In genomic region chr5:24038819-24039218, GRCm38 (mm10) we compare ENCODE assay signal across 15 mouse cellular contexts. TPM values are rescaled to one million over a fixed set of nuclear protein-coding genes. Genes with fewer than 3 reads are reported as not detected.
DNase-seq lines count a peak whose midpoint lies in the region; ATAC-seq lines count a peak whose summit lies in the region.
"Had no signal": no experiment of that assay in that cellular context is flagged by ENCODE, and none has a peak within 500 bp of the region (broad histone marks: within the 10 kb centered on the region; RNA-seq: fewer than 3 reads in every experiment).

No protein-coding gene starts in this region.

- peaks cover 12% of the 10 kb centered on the region for H3K4me1 ChIP-seq in liver, embryonic 13.5 days (replicated peaks)
- peaks cover 11% of the 10 kb centered on the region for H3K4me1 ChIP-seq in liver, embryonic 12.5 days
- peaks cover 16% of the 10 kb centered on the region for H3K4me1 ChIP-seq in brown adipose tissue, adult 24 weeks (ENCODE audit: control insufficient read depth, insufficient read depth, insufficient read length, low read length)
- no peaks in the 10 kb centered on the region for H3K4me1 ChIP-seq in midbrain, embryonic 15.5 days
- H3K4me1 ChIP-seq: forebrain, embryonic 13.5 days had no signal

- 17% methylated on average over 5 of the region's 5 CpGs for WGBS in liver, embryonic 13.5 days (ENCODE audit: insufficient replicate concordance)
- 34% methylated on average over 5 of the region's 5 CpGs for WGBS in liver, embryonic 12.5 days (ENCODE audit: insufficient replicate concordance)
- WGBS in midbrain, embryonic 15.5 days: 67% methylated on average over 5 of the region's 5 CpGs

- H3K9ac ChIP-seq in liver, embryonic 13.5 days: no peak overlapping the region
- H3K9ac ChIP-seq in liver, embryonic 12.5 days: no peak overlapping the region
- H3K9ac ChIP-seq in midbrain, embryonic 15.5 days: no peak overlapping the region
- H3K9ac ChIP-seq: forebrain, embryonic 13.5 days had no signal

- DNase-seq in heart, adult 11 months: peak; percentile 48
- no peak for DNase-seq in heart, adult 18-20 months
- DNase-seq in liver, embryonic 13.5 days: no peak
- no peak for DNase-seq in embryo, embryonic 9.5 days (ENCODE audit: extremely low spot score)
- DNase-seq: adrenal gland, adult 8-10 months; cerebellum, adult 8-10 months; heart, postnatal 14 days; lung, adult 2 months; right cerebral cortex, adult 18-20 months had no signal

- H3K27me3 ChIP-seq in liver, embryonic 13.5 days: no peaks in the 10 kb centered on the region
- H3K27me3 ChIP-seq in liver, embryonic 12.5 days (replicated peaks): peaks cover 7% of the 10 kb centered on the region
- no peaks in the 10 kb centered on the region for H3K27me3 ChIP-seq in midbrain, embryonic 15.5 days (replicated peaks)
- H3K27me3 ChIP-seq: forebrain, embryonic 13.5 days had no signal

- no peak overlapping the region for H3K4me3 ChIP-seq in liver, embryonic 13.5 days (replicated peaks)
- H3K4me3 ChIP-seq in liver, embryonic 12.5 days: no peak overlapping the region
- H3K4me3 ChIP-seq in brown adipose tissue, adult 24 weeks (ENCODE audit: insufficient read depth, low read depth, low read length): no peak overlapping the region
- H3K4me3 ChIP-seq in midbrain, embryonic 15.5 days: no peak overlapping the region
- H3K4me3 ChIP-seq: forebrain, embryonic 13.5 days had no signal

- no peaks in the 10 kb centered on the region for H3K9me3 ChIP-seq in liver, embryonic 13.5 days (replicated peaks)
- H3K9me3 ChIP-seq in liver, embryonic 12.5 days (replicated peaks): no peaks in the 10 kb centered on the region
- no peaks in the 10 kb centered on the region for H3K9me3 ChIP-seq in midbrain, embryonic 15.5 days
- H3K9me3 ChIP-seq: forebrain, embryonic 13.5 days had no signal

- no peak for ATAC-seq in liver, embryonic 13.5 days (ENCODE audit: low read depth)
- no peak for ATAC-seq in liver, embryonic 12.5 days
- ATAC-seq in megakaryocyte progenitor cell, adult 5-6 weeks (replicated peaks; ENCODE audit: poor library complexity): peak; percentile 39
- ATAC-seq in midbrain, embryonic 15.5 days (replicated peaks): no peak
- ATAC-seq: forebrain, embryonic 13.5 days; hindbrain, embryonic 16.5 days had no signal

- H3K27ac ChIP-seq in liver, embryonic 13.5 days: no peak overlapping the region
- no peak overlapping the region for H3K27ac ChIP-seq in liver, embryonic 12.5 days
- H3K27ac ChIP-seq in brown adipose tissue, adult 24 weeks (replicated peaks; ENCODE audit: low read depth, low read length): peak overlapping the region; percentile 49; the same call in 1 of the 2 replicates
- H3K27ac ChIP-seq in midbrain, embryonic 15.5 days: no peak overlapping the region
- H3K27ac ChIP-seq: forebrain, embryonic 13.5 days had no signal

- peak overlapping the region; percentile 29; the same call in 1 of the 2 replicates for H3K4me2 ChIP-seq in liver, embryonic 13.5 days
- H3K4me2 ChIP-seq in liver, embryonic 12.5 days: no peak overlapping the region
- H3K4me2 ChIP-seq in midbrain, embryonic 15.5 days: no peak overlapping the region
- H3K4me2 ChIP-seq: forebrain, embryonic 13.5 days had no signal

- H3K36me3 ChIP-seq in liver, embryonic 13.5 days: no peaks in the 10 kb centered on the region
- no peaks in the 10 kb centered on the region for H3K36me3 ChIP-seq in liver, embryonic 12.5 days
- H3K36me3 ChIP-seq in midbrain, embryonic 15.5 days (replicated peaks): no peaks in the 10 kb centered on the region

RNA-seq across cellular contexts. Expression of gene Fam126a, which starts 8.3 kb away (rescaled TPM):
- total RNA-seq in heart, adult 18-20 months (2021): 10 to 100 TPM; 37.3 to 42.2 TPM
- 62.7 and 70.9 TPM in 2 replicates for polyA plus RNA-seq in liver, embryonic 13.5 days (2015; fragmentation: Nextera tagmentation; extraction: Ambion mirVana)
- 60.1 and 66.5 TPM in 2 replicates for polyA plus RNA-seq in liver, embryonic 12.5 days (2016; fragmentation: Nextera tagmentation; extraction: Ambion mirVana)
- polyA plus RNA-seq in brown adipose tissue, adult 24 weeks (2012; ENCODE audit: insufficient read depth, insufficient read length, missing spikeins): 5.2 and 6.8 TPM in 2 replicates
- 14.0 and 16.8 TPM in 2 replicates for total RNA-seq in megakaryocyte progenitor cell, adult 5-6 weeks (2015)
- 12.3 and 19.0 TPM in 2 replicates for total RNA-seq in megakaryocyte progenitor cell, adult 5-6 weeks (2017)
- 33.0 and 33.3 TPM in 2 replicates for polyA plus RNA-seq in midbrain, embryonic 15.5 days (2015; fragmentation: Nextera tagmentation; extraction: Ambion mirVana)
